Mouse (Mus musculus) neural tube, embryonic 12.5 days (tissue): ENCODE measurements around the gene Syt2. TPM values are rescaled to one million over a fixed set of nuclear protein-coding genes. Genes with fewer than 3 reads are reported as not detected.

Experiments
- ATAC-seq: fragments of 200-750 bp; cut with Nextera tagmentation; 2 replicates; pipeline ENCODE4 v1.8.0; 2017; ENCODE audit warnings: low read depth, mild to moderate bottlenecking, moderate TSS enrichment, moderate library complexity; ENCODE audit not compliant: low FRiP score
- H3K27ac ChIP-seq: fragments of 300-500 bp; sonication (generic); 2 replicates; pipeline ENCODE4 v1.5.1; 2016
- H3K27me3 ChIP-seq: fragments of 300-500 bp; sonication (generic); replicated peaks from 2 replicates; pipeline ENCODE4 v1.6.1; 2016; ENCODE audit warnings: mild to moderate bottlenecking
- H3K36me3 ChIP-seq: fragments of 300-500 bp; sonication (generic); 2 replicates; pipeline ENCODE4 v1.6.1; 2016; ENCODE audit warnings: mild to moderate bottlenecking
- H3K4me1 ChIP-seq: fragments of 300-500 bp; sonication (generic); 2 replicates; pipeline ENCODE4 v1.6.1; 2016
- H3K4me2 ChIP-seq: fragments of 300-500 bp; sonication (generic); replicated peaks from 2 replicates; pipeline ENCODE4 v1.6.1; 2016; ENCODE audit warnings: mild to moderate bottlenecking
- H3K4me3 ChIP-seq: fragments of 300-500 bp; sonication (generic); 2 replicates; pipeline ENCODE4 v1.5.1; 2016
- H3K9ac ChIP-seq: fragments of 300-500 bp; sonication (generic); 2 replicates; pipeline ENCODE4 v1.6.1; 2016; ENCODE audit warnings: mild to moderate bottlenecking
- H3K9me3 ChIP-seq: fragments of 300-500 bp; sonication (generic); 2 replicates; pipeline ENCODE4 v1.6.1; 2016; ENCODE audit warnings: mild to moderate bottlenecking
- WGBS: fragments of 180-500 bp; shearing (Covaris S2); methylation state at CpG from one replicate; pipeline ENCODE4 v1.1.7; 2016; 5-methylcytosine and 5-hydroxymethylcytosine counted together
- polyA plus RNA-seq: library from polyadenylated mRNA; unstranded; fragments of >200 nt; fragmentation: Nextera tagmentation; extraction: Ambion mirVana; gene quantifications from 2 replicates; pipeline ENCODE4 v1.2.1, GENCODE M21; 2016

Syt2 gene
- polyA plus RNA-seq, 1 experiment from 2014 or later = 9.8 TPM

DNA sequence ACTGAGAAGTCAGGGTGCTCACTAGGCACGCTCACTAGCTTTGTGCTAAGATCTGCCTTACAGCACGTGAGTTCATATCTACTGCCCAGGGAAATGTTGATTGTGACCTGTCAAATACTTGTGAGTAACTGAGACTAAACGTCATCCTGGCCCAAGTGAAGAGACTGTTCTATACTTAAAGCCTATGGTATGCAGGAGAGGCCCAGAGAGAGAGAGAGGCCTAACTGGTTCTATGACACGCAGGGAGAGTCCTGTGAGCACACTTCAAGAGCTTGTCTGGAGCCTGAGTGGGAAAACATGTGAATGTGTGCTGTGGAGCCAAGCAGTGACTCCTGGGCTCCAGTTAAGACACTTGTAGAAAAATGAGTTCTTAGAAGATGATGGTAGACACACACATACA, 137.5 kb downstream of the Syt2 start:
- no peak overlapping the region for H3K4me2 ChIP-seq
- no peak for ATAC-seq
- 84% methylated on average over 4 of the region's 4 CpGs for WGBS
- H3K27ac ChIP-seq = no peak overlapping the region
- H3K9ac ChIP-seq = no peak overlapping the region
- no peaks in the 10 kb centered on the region for H3K9me3 ChIP-seq
- no peaks in the 10 kb centered on the region for H3K27me3 ChIP-seq
- H3K36me3 ChIP-seq = no peaks in the 10 kb centered on the region
- no peaks in the 10 kb centered on the region for H3K4me1 ChIP-seq
- H3K4me3 ChIP-seq = no peak overlapping the region

DNA sequence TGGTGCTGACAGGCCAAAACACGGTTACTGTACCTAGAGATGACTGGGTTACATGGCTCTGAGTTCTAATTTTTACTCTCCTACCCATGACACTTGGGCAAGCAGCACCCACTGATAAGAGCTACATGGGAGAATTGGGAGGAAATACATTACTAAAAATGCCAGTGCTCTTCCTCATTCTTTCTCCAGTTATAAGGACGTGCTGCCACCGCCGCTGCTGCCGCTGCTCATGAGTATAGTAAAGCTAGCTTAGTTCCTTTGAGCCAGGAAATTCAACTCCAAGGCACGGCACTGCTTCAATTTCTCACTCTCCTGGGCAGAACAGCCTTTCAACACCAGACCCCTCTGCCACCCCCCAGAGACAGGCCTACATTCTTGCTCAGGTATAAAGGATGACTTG, 138.0 kb downstream of the Syt2 start:
- ATAC-seq = no peak
- no peak overlapping the region for H3K4me2 ChIP-seq
- 82% methylated on average over 6 of the region's 6 CpGs for WGBS

DNA sequence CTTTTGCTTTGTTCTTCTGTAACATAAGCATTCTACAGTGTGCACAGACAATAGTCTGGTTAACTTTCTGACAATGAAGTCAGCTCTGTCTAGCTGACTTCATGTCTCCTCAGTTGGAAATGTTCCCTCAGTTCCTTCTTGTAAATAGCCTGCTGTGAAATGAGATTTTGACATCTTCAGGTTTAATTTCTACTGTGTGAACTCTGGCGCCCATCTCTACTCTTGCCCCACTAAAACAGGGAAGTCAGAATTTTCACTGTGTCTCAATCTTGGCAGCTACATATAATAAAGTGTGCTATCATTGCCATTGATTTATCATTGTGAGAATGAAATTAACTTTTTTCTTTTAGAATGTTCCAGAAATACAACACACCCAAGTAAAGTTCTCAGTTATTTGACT, 138.4 kb downstream of the Syt2 start:
- ATAC-seq = no peak
- H3K36me3 ChIP-seq = no peaks in the 10 kb centered on the region
- H3K4me3 ChIP-seq = no peak overlapping the region
- no peak overlapping the region for H3K27ac ChIP-seq
- H3K4me1 ChIP-seq = no peaks in the 10 kb centered on the region
- no peak overlapping the region for H3K9ac ChIP-seq
- no peaks in the 10 kb centered on the region for H3K27me3 ChIP-seq
- H3K4me2 ChIP-seq = no peak overlapping the region
- 90% methylated on average over 1 of the region's 1 CpGs for WGBS
- H3K9me3 ChIP-seq = no peaks in the 10 kb centered on the region

More for the DNA sequence above, 138.0 kb downstream of the Syt2 start:
- Histone ChIP-seq H3K36me3 (no peaks in the 10 kb centered on the region), H3K4me1 (no peaks in the 10 kb centered on the region), H3K27me3 (no peaks in the 10 kb centered on the region), H3K9me3 (no peaks in the 10 kb centered on the region), H3K27ac (no peak overlapping the region), H3K9ac (no peak overlapping the region), H3K4me3 (no peak overlapping the region)

DNA sequence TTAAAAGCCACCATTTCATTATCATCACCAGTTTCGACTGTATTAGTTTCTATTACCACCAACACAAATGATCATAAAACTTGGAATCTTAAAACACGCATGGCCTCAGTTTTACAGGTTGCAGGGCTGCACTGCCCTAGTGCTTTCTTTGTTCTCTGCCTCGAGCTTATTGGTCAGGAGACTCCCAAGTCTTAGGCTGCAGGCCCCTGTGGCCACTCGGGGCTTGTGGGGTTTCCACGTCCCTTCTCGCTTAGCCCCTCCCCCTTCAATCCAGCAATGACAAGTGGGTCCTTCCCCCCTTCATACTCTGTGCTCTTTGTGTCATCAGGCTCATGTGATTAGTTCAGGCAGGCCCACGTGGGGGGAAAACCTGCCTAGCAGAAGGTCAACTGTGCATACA, 141.6 kb downstream of the Syt2 start:
- Histone ChIP-seq H3K4me2 (no peak overlapping the region), H3K27me3 (no peaks in the 10 kb centered on the region), H3K4me1 (no peaks in the 10 kb centered on the region), H3K9me3 (no peaks in the 10 kb centered on the region), H3K36me3 (no peaks in the 10 kb centered on the region), H3K27ac (no peak overlapping the region), H3K9ac (no peak overlapping the region), H3K4me3 (no peak overlapping the region)
- ATAC-seq = no peak
- WGBS = 46% methylated on average over 7 of the region's 7 CpGs

DNA sequence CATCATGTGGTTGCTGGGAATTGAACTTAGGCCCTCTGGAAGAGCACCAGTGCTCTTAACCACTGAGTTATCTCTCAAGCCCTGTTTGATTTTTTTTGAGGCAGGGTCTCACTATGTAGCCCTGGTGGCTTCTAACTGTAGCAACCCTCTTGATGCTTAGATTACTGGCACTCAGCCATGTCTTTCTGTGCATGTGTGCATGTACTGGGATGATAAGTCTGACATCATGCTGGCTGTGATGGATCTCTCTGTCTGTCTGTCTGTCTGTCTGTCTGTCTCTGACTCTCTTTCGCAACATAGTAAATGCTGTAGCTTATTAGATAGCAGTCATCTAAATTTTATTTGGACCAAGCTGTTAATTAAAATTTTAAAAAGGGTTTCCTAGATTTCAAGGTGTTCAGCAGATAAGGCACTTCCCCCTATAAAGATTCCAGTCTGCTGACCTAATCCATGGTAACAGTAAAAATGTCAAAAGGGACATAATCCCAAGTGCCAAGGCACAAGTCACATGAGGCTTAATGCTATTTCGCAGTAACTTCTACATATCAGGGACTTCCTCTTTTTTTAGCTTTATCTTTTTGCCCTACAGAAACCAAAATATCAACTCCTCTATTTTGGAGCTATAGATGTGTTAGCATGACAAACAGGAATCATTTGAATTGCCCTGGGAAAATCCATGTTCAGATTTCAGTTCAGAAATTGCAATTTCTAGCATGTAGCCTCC, 144.4 kb downstream of the Syt2 start:
- ATAC-seq = no peak
- H3K4me3 ChIP-seq = no peak overlapping the region
- H3K27ac ChIP-seq = no peak overlapping the region
- 97% methylated on average over 2 of the region's 2 CpGs for WGBS
- H3K9ac ChIP-seq = no peak overlapping the region
- no peaks in the 10 kb centered on the region for H3K27me3 ChIP-seq
- H3K4me2 ChIP-seq = no peak overlapping the region
- no peaks in the 10 kb centered on the region for H3K4me1 ChIP-seq
- H3K36me3 ChIP-seq = no peaks in the 10 kb centered on the region
- no peaks in the 10 kb centered on the region for H3K9me3 ChIP-seq

DNA sequence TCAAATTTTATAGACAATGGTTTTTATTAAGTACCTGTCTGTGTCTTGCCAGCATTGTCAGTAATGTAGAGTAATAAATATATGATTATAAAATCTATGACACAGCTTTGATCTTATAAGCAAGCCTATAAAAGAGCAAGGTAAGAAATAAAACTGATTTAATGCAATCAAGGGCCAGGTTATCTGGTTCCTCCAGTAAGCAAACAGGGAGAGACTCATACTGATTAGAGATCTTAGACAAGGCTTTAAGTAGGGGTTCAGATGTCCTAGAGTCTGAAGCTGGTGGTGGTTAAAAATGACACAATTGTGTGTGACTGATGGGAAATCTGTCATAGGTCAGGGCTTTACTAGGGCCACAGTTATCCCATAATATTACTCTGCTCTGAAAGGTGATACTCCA, 145.0 kb downstream of the Syt2 start:
- H3K9ac ChIP-seq = no peak overlapping the region
- H3K27me3 ChIP-seq = no peaks in the 10 kb centered on the region
- no peak overlapping the region for H3K4me3 ChIP-seq
- no peaks in the 10 kb centered on the region for H3K36me3 ChIP-seq
- ATAC-seq = no peak
- H3K9me3 ChIP-seq = no peaks in the 10 kb centered on the region
- H3K27ac ChIP-seq = no peak overlapping the region
- no peak overlapping the region for H3K4me2 ChIP-seq
- no peaks in the 10 kb centered on the region for H3K4me1 ChIP-seq

DNA sequence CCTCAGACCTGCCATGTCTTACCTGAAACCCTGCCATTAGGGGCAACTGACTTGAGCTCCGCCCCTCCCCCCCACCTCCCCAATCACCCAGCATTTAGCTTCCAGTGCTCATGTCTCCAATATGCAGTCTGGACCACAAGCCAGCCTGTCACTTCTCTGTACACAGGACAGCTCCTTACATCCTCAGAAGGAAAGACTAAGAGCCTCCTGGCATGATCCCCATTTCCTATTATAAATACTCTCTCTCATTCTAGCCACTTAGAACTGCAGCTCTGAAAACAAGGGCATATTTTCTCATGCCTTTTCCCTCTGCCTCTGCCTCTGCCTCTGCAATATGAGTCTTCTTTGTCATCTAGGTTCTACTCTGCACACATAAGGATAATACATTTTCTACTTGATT, 149.6 kb downstream of the Syt2 start:
- H3K36me3 ChIP-seq = peaks cover 12% of the 10 kb centered on the region
- no peak for ATAC-seq
- H3K27me3 ChIP-seq = no peaks in the 10 kb centered on the region
- no peaks in the 10 kb centered on the region for H3K9me3 ChIP-seq
- H3K9ac ChIP-seq = no peak overlapping the region
- no peaks in the 10 kb centered on the region for H3K4me1 ChIP-seq
- H3K27ac ChIP-seq = no peak overlapping the region
- H3K4me2 ChIP-seq = no peak overlapping the region
- 85% methylated on average over 1 of the region's 1 CpGs for WGBS
- no peak overlapping the region for H3K4me3 ChIP-seq

DNA sequence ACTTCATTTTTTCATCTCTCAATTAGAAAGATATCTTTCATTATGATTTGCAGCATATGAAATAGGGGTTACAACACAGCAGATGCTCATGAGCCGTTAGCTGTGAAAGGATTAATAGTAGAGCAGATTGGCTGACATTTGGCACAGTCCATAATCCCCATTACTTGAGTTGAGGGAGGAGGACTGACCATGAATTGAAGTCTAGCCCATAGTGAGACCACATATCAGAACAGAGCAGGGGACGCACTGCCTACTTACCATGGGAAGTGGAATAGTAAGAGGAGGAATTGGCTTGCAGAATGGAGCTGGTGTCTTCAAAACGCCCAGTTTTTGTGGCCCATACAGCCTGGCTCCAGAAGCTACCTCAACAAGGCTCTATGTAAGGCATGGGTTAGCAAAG, 150.1 kb downstream of the Syt2 start:
- no peaks in the 10 kb centered on the region for H3K4me1 ChIP-seq
- H3K27me3 ChIP-seq = no peaks in the 10 kb centered on the region
- ATAC-seq = no peak
- H3K36me3 ChIP-seq = peaks cover 12% of the 10 kb centered on the region
- no peaks in the 10 kb centered on the region for H3K9me3 ChIP-seq
- no peak overlapping the region for H3K4me3 ChIP-seq
- 75% methylated on average over 3 of the region's 3 CpGs for WGBS
- H3K4me2 ChIP-seq = no peak overlapping the region
- H3K27ac ChIP-seq = no peak overlapping the region
- H3K9ac ChIP-seq = no peak overlapping the region

DNA sequence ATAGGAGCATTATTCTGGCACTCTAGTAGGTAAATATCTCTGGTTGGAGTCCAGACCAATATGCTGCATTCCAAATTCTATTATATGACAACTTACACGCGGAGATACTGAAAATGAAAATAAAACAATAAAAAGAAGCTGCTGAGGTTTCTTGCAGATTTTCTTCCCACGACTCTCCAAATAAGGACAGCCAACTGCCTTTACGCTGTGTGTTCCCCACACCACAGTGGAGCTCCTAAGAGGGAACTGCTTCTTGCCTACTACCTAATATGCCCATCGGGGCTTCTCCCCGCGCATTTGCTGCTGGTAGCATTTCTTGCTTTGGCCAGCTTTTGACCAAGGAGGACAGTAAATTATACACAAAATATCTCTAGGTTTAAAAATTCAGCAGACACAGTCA, 155.3 kb downstream of the Syt2 start:
- Histone ChIP-seq H3K9ac (no peak overlapping the region), H3K36me3 (peaks cover 12% of the 10 kb centered on the region), H3K4me3 (no peak overlapping the region), H3K27me3 (no peaks in the 10 kb centered on the region), H3K4me2 (no peak overlapping the region), H3K9me3 (no peaks in the 10 kb centered on the region), H3K4me1 (peaks cover 8% of the 10 kb centered on the region; the same call in 1 of the 2 replicates), H3K27ac (no peak overlapping the region)
- ATAC-seq = no peak
- WGBS = 92% methylated on average over 7 of the region's 7 CpGs

DNA sequence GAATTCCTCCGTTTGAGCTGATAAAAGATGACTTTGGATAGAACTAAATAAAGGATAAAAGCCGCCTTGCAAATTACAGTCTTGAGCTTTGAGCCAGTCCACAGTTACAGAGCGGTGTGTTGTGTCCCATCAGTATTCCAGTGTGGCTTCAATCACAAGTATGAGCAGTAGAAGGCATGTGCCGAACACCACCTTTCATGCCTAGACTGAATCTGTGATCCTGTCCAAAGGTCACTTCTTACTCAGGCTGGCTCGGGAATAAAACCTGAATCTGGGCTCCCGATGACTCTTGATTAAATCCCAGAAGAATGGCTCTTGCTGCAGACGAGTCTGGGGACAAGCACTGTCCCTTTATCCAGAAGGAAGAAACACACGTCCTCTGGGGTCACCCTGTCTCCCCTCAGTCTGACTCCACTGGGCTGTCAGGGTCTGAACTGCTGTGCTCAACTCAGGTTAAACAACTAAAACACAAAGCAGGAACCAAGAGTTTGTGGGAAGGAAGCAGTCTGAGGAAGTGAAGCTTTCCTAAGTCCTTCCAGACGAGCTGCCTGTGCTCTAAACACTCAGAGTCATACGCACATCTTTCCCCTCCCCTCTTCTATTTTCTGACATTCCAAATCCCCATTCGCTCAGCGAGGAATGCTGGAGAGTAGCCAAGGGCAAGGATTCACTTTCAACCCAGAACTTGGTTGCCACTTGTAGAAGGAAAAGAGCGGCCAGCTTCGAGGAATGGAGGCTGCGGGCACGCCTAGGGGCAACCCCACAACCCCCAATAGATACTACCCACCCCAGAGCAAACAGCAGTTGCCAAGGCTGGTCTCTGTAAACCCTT, 157.0 kb downstream of the Syt2 start:
- WGBS = 80% methylated on average over 16 of the region's 16 CpGs
- H3K9ac ChIP-seq = no peak overlapping the region
- H3K4me2 ChIP-seq = no peak overlapping the region
- no peaks in the 10 kb centered on the region for H3K27me3 ChIP-seq
- H3K4me3 ChIP-seq = no peak overlapping the region
- H3K9me3 ChIP-seq = no peaks in the 10 kb centered on the region
- no peak overlapping the region for H3K27ac ChIP-seq
- H3K36me3 ChIP-seq = peaks cover 10% of the 10 kb centered on the region
- peaks cover 8% of the 10 kb centered on the region; the same call in 1 of the 2 replicates for H3K4me1 ChIP-seq
- ATAC-seq = no peak

DNA sequence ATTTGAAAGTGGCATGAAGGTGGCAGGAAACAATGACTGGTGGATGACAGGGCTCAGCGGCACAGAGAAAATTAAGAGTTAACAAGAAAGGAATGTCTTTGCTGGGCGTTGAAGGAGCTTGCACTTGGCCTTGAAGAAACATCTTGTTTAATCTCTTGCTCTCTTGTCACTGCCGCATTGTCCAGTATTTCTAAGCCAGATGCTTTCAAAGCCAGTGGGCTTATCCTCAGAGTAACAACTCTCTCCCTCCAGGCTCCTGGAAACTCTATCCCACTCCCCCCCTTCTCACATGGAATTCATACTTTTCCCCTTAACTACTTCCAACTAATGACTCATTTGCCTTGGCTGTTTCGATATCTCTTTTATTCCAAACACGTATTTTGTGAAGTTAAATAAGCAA, 157.9 kb downstream of the Syt2 start:
- Histone ChIP-seq H3K27ac (no peak overlapping the region), H3K4me2 (no peak overlapping the region), H3K9ac (no peak overlapping the region), H3K9me3 (no peaks in the 10 kb centered on the region), H3K36me3 (peaks cover 5% of the 10 kb centered on the region), H3K4me3 (no peak overlapping the region), H3K27me3 (no peaks in the 10 kb centered on the region), H3K4me1 (peaks cover 8% of the 10 kb centered on the region; the same call in 1 of the 2 replicates)
- no peak for ATAC-seq
- WGBS = 82% methylated on average over 5 of the region's 5 CpGs

DNA sequence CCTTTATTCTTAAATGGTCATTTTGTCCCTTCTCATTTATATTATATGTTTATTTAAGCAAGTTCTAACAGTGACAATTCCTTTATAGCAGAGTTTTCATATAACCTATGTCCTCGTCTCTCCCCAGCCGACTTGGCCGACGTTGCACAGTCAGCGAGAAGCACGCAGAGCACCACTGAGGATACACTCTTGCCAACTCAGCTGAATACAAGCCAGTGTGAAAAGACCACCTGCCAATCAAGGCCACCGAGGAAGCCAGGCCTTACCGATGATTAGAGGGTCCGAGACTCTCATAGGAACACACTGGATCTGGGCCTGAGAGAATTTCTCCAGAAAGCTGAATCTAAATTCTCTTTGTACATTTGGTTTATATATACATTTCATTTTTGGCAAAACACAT, 159.0 kb downstream of the Syt2 start:
- no peak overlapping the region for H3K9ac ChIP-seq
- no peak overlapping the region for H3K4me3 ChIP-seq
- peaks cover 3% of the 10 kb centered on the region; the same call in 1 of the 2 replicates for H3K36me3 ChIP-seq
- no peak for ATAC-seq
- 86% methylated on average over 9 of the region's 9 CpGs for WGBS
- no peaks in the 10 kb centered on the region for H3K27me3 ChIP-seq
- no peak overlapping the region for H3K27ac ChIP-seq
- peaks cover 8% of the 10 kb centered on the region; the same call in 1 of the 2 replicates for H3K4me1 ChIP-seq
- no peaks in the 10 kb centered on the region for H3K9me3 ChIP-seq
- no peak overlapping the region for H3K4me2 ChIP-seq
